11 mouse cellular contexts compared by ENCODE assay signal in genomic region chr3:3308461-3308860, GRCm38 (mm10).
DNase-seq lines count a peak whose midpoint lies in the region; ATAC-seq and TF ChIP-seq lines count a peak whose summit lies in the region.
"Had no signal": no experiment of that assay in that cellular context is flagged by ENCODE, and none has a peak within 500 bp of the region (broad histone marks: within the 10 kb centered on the region; RNA-seq: fewer than 3 reads in every experiment).

No protein-coding gene starts in this region.

- H3K27me3 ChIP-seq in liver, adult 2 months (ENCODE audit: control insufficient read depth, insufficient read depth, low read length): no peaks in the 10 kb centered on the region
- H3K27me3 ChIP-seq in liver, embryonic 11.5 days (replicated peaks; ENCODE audit: control insufficient read depth, insufficient read depth, low read length): no peaks in the 10 kb centered on the region
- no peaks in the 10 kb centered on the region for H3K27me3 ChIP-seq in hindbrain, embryonic 12.5 days
- no peaks in the 10 kb centered on the region for H3K27me3 ChIP-seq in neural tube, embryonic 13.5 days

- H3K9me3 ChIP-seq in liver, embryonic 11.5 days (ENCODE audit: control insufficient read depth, low read length): no peaks in the 10 kb centered on the region
- H3K9me3 ChIP-seq in hindbrain, embryonic 12.5 days (replicated peaks): peaks cover 32% of the 10 kb centered on the region
- H3K9me3 ChIP-seq in neural tube, embryonic 13.5 days: peaks cover 9% of the 10 kb centered on the region

- TF ChIP-seq POLR2A in liver, adult 2 months (IDR thresholded peaks at IDR 0.05; ENCODE audit: extremely low read depth, insufficient read depth, low read length): no peak

- H3K4me1 ChIP-seq in liver, adult 2 months (ENCODE audit: control insufficient read depth, insufficient read depth, low read length): no peaks in the 10 kb centered on the region
- no peaks in the 10 kb centered on the region for H3K4me1 ChIP-seq in liver, embryonic 11.5 days (replicated peaks; ENCODE audit: control insufficient read depth, insufficient read depth, low read length)
- H3K4me1 ChIP-seq in hindbrain, embryonic 12.5 days: no peaks in the 10 kb centered on the region
- no peaks in the 10 kb centered on the region for H3K4me1 ChIP-seq in neural tube, embryonic 13.5 days (replicated peaks)

- ATAC-seq in liver, embryonic 11.5 days (replicated peaks; ENCODE audit: low FRiP score): no peak
- no peak for ATAC-seq in hindbrain, embryonic 12.5 days (ENCODE audit: low FRiP score)
- ATAC-seq in neural tube, embryonic 13.5 days (ENCODE audit: low read depth): no peak

- TF ChIP-seq CTCF in liver, adult 2 months (IDR thresholded peaks at IDR 0.05; ENCODE audit: low read depth, low read length): peak; percentile 1; the same call in 1 of the 2 replicates

- no peaks in the 10 kb centered on the region for H3K36me3 ChIP-seq in liver, adult 2 months (ENCODE audit: control insufficient read depth, insufficient read depth, low read length)
- H3K36me3 ChIP-seq in liver, embryonic 11.5 days (ENCODE audit: control insufficient read depth, insufficient read depth, low read length): no peaks in the 10 kb centered on the region
- no peaks in the 10 kb centered on the region for H3K36me3 ChIP-seq in hindbrain, embryonic 12.5 days
- no peaks in the 10 kb centered on the region for H3K36me3 ChIP-seq in neural tube, embryonic 13.5 days

- H3K4me2 ChIP-seq in liver, embryonic 11.5 days: no peak overlapping the region
- peak overlapping the region; percentile 21; the same call in 1 of the 2 replicates for H3K4me2 ChIP-seq in hindbrain, embryonic 12.5 days (replicated peaks)
- peak overlapping the region; percentile 21 for H3K4me2 ChIP-seq in neural tube, embryonic 13.5 days

- no peak overlapping the region for H3K27ac ChIP-seq in liver, adult 2 months (replicated peaks; ENCODE audit: insufficient read depth, low read depth, low read length)
- no peak overlapping the region for H3K27ac ChIP-seq in liver, embryonic 11.5 days (ENCODE audit: low read depth, low read length)
- H3K27ac ChIP-seq in hindbrain, embryonic 12.5 days: no peak overlapping the region
- H3K27ac ChIP-seq in neural tube, embryonic 13.5 days (replicated peaks): no peak overlapping the region

- H3K9ac ChIP-seq in liver, adult 2 months (ENCODE audit: low read depth, low read length): no peak overlapping the region
- H3K9ac ChIP-seq in liver, embryonic 11.5 days (ENCODE audit: low read depth, low read length): no peak overlapping the region
- H3K9ac ChIP-seq in hindbrain, embryonic 12.5 days: no peak overlapping the region
- no peak overlapping the region for H3K9ac ChIP-seq in neural tube, embryonic 13.5 days

- 58% methylated on average over 14 of the region's 14 CpGs for WGBS in liver, adult 2 months
- 56% methylated on average over 14 of the region's 14 CpGs for WGBS in liver, embryonic 11.5 days
- WGBS in hindbrain, embryonic 12.5 days: 57% methylated on average over 14 of the region's 14 CpGs
- WGBS in neural tube, embryonic 13.5 days: 65% methylated on average over 14 of the region's 14 CpGs

- peak; percentile 3 to 7 for DNase-seq in cerebellum, postnatal 10 days
- no peak for DNase-seq in cerebellum, adult 11 months
- no peak for DNase-seq in liver, adult 2 months (ENCODE audit: extremely low read depth, low read depth, low spot score)
- DNase-seq in liver, embryonic 11.5 days (ENCODE audit: low spot score): no peak
- DNase-seq in B cell, adult 2 months: no peak
- no peak for DNase-seq in frontal cortex, postnatal 14 days (ENCODE audit: low spot score in 2 of 2)
- DNase-seq: embryo, embryonic 11 days; heart, postnatal 36 days; kidney, postnatal 36 days had no signal

- no peak overlapping the region for H3K4me3 ChIP-seq in liver, adult 2 months (ENCODE audit: insufficient read depth, low read depth, low read length)
- no peak overlapping the region for H3K4me3 ChIP-seq in liver, embryonic 11.5 days (ENCODE audit: low read depth, low read length)
- H3K4me3 ChIP-seq in hindbrain, embryonic 12.5 days: no peak overlapping the region
- no peak overlapping the region for H3K4me3 ChIP-seq in neural tube, embryonic 13.5 days

- no peaks in the 10 kb centered on the region for H3K79me2 ChIP-seq in liver, adult 2 months (ENCODE audit: control insufficient read depth, insufficient read depth, low read length)

Comparison
In these comparisons a context has a peak if more than half of its experiments do, and no peak if none do; other contexts are left out.
1. DNase-seq: peak in cerebellum, postnatal 10 days (2 of 2); none in cerebellum, adult 11 months (single experiment), liver, adult 2 months (single experiment), liver, embryonic 11.5 days (single experiment), B cell, adult 2 months (0 of 2) and frontal cortex, postnatal 14 days (0 of 2).